Mouse (Mus musculus): ENCODE results near the gene 4930470P17Rik. TPM values are rescaled to one million over a fixed set of nuclear protein-coding genes. Genes with fewer than 3 reads are reported as not detected.
"Not testable (repeated sequence)": the region's sequence is repeated elsewhere in the genome, so short reads cannot be mapped to it uniquely, and the experiment has no call there.

Gene 4930470P17Rik
- total RNA-seq, 2 experiments from 2014 or later = not detected

- no peak for DNase-seq
- H3K4me3 ChIP-seq = no peak overlapping the region
- TF ChIP-seq CTCF (IDR thresholded peaks at IDR 0.05) = no peak
- no peak overlapping the region for H3K27ac ChIP-seq
- intact Hi-C loops (cut with DNase I) = no loop called here
Measured at GRCm38 (mm10) chr2:170622985-170623384, 21.2 kb upstream of the 4930470P17Rik start.

- intact Hi-C loops (cut with DNase I) = no loop called here
- TF ChIP-seq CTCF (IDR thresholded peaks at IDR 0.05) = no peak
Measured at GRCm38 (mm10) chr2:170618862-170619492, 17.2 kb upstream of the 4930470P17Rik start.

GRCm38 (mm10) chr2:170611794-170612193 is 10.0 kb upstream of the 4930470P17Rik start:
- intact Hi-C loops (cut with DNase I) = not testable (repeated sequence)

More at GRCm38 (mm10) chr2:170618862-170619492, 17.2 kb upstream of the 4930470P17Rik start:
- no peak overlapping the region for H3K4me3 ChIP-seq
- no peak for DNase-seq
- no peak overlapping the region for H3K27ac ChIP-seq

GRCm38 (mm10) chr2:170601171-170601570 is 646 bp downstream of the 4930470P17Rik start:
- no peak; the same call in 1 of the 2 replicates for TF ChIP-seq CTCF (IDR thresholded peaks at IDR 0.05)
- Histone ChIP-seq H3K4me3 (no peak overlapping the region), H3K27ac (no peak overlapping the region)
- no peak for DNase-seq
- intact Hi-C loops (cut with DNase I) = loop anchor here (2.0 kb wide), 1 partner anchor 272 kb away; no protein-coding TSS in a partner anchor

More at GRCm38 (mm10) chr2:170611794-170612193, 10.0 kb upstream of the 4930470P17Rik start:
- H3K27ac ChIP-seq, H3K4me3 ChIP-seq, DNase-seq: not testable (repeated sequence)
- peak; percentile 3; the same call in 1 of the 2 replicates for TF ChIP-seq CTCF (IDR thresholded peaks at IDR 0.05)

- intact Hi-C loops (cut with DNase I) = no loop called here
- no peak for DNase-seq
- TF ChIP-seq CTCF (IDR thresholded peaks at IDR 0.05) = peak; percentile 63
- no peak overlapping the region for H3K4me3 ChIP-seq
- no peak overlapping the region for H3K27ac ChIP-seq
Measured at GRCm38 (mm10) chr2:170597586-170597985, 4.2 kb downstream of the 4930470P17Rik start.

GRCm38 (mm10) chr2:170596726-170597125 is 5.1 kb downstream of the 4930470P17Rik start:
- peak; percentile 59 for TF ChIP-seq CTCF (IDR thresholded peaks at IDR 0.05)
- DNase-seq = peak; percentile 57
- Histone ChIP-seq H3K27ac (no peak overlapping the region), H3K4me3 (no peak overlapping the region)
- intact Hi-C loops (cut with DNase I) = no loop called here

GRCm38 (mm10) chr2:170592161-170592560 is 9.7 kb downstream of the 4930470P17Rik start:
- Histone ChIP-seq H3K27ac (no peak overlapping the region), H3K4me3 (no peak overlapping the region)
- no peak for TF ChIP-seq CTCF (IDR thresholded peaks at IDR 0.05)
- DNase-seq = no peak
- intact Hi-C loops (cut with DNase I) = no loop called here

GRCm38 (mm10) chr2:170588369-170588900 is 13.4 kb downstream of the 4930470P17Rik start:
- intact Hi-C loops (cut with DNase I) = no loop called here
- no peak overlapping the region for H3K27ac ChIP-seq
- DNase-seq = no peak
- H3K4me3 ChIP-seq = no peak overlapping the region
- no peak for TF ChIP-seq CTCF (IDR thresholded peaks at IDR 0.05)

GRCm38 (mm10) chr2:170584678-170585077 is 17.1 kb downstream of the 4930470P17Rik start:
- intact Hi-C loops (cut with DNase I) = no loop called here
- Histone ChIP-seq H3K27ac (no peak overlapping the region), H3K4me3 (no peak overlapping the region)
- no peak for TF ChIP-seq CTCF (IDR thresholded peaks at IDR 0.05)
- DNase-seq = no peak

GRCm38 (mm10) chr2:170579551-170579950 is 22.3 kb downstream of the 4930470P17Rik start:
- no peak for TF ChIP-seq CTCF (IDR thresholded peaks at IDR 0.05)
- intact Hi-C loops (cut with DNase I) = no loop called here
- no peak overlapping the region for H3K27ac ChIP-seq
- DNase-seq = no peak
- no peak overlapping the region for H3K4me3 ChIP-seq

- Histone ChIP-seq H3K27ac (no peak overlapping the region), H3K4me3 (no peak overlapping the region)
- intact Hi-C loops (cut with DNase I) = no loop called here
- DNase-seq = no peak
- TF ChIP-seq CTCF (IDR thresholded peaks at IDR 0.05) = no peak
Measured at GRCm38 (mm10) chr2:170578588-170578987, 23.2 kb downstream of the 4930470P17Rik start.

GRCm38 (mm10) chr2:170577502-170577901 is 24.3 kb downstream of the 4930470P17Rik start:
- Histone ChIP-seq H3K4me3 (no peak overlapping the region), H3K27ac (no peak overlapping the region)
- TF ChIP-seq CTCF (IDR thresholded peaks at IDR 0.05) = no peak
- DNase-seq = no peak
- intact Hi-C loops (cut with DNase I) = no loop called here

- DNase-seq = no peak
Measured at GRCm38 (mm10) chr2:170576077-170576476, 25.7 kb downstream of the 4930470P17Rik start.

GRCm38 (mm10) chr2:170564995-170565394 is 36.8 kb downstream of the 4930470P17Rik start:
- no peak for TF ChIP-seq CTCF (IDR thresholded peaks at IDR 0.05)
- DNase-seq = no peak
- intact Hi-C loops (cut with DNase I) = no loop called here
- no peak overlapping the region for H3K4me3 ChIP-seq
- H3K27ac ChIP-seq = no peak overlapping the region

More at GRCm38 (mm10) chr2:170576077-170576476, 25.7 kb downstream of the 4930470P17Rik start:
- no peak for TF ChIP-seq CTCF (IDR thresholded peaks at IDR 0.05)
- intact Hi-C loops (cut with DNase I) = no loop called here
- H3K4me3 ChIP-seq = no peak overlapping the region
- no peak overlapping the region for H3K27ac ChIP-seq

All from gastrocnemius, adult 2 months (tissue).